Mouse (Mus musculus) G1E (cell line): ENCODE measurements around the gene Olfr53. TPM values are rescaled to one million over a fixed set of nuclear protein-coding genes. Genes with fewer than 3 reads are reported as not detected.
"Not testable (repeated sequence)": the region's sequence is repeated elsewhere in the genome, so short reads cannot be mapped to it uniquely, and the experiment has no call there.

Experiments used
- ATAC-seq: 2 replicates; pipeline ENCODE4 v1.8.0; 2016; ENCODE audit warnings: mild to moderate bottlenecking; ENCODE audit not compliant: insufficient number of reproducible peaks, poor library complexity, low FRiP score, severe bottlenecking; ENCODE audit errors: extremely low read depth
- DNase-seq: peaks from one replicate; pipeline ENCODE4 v3.0.0; 2012; ENCODE audit warnings: low spot score
- H3K27me3 ChIP-seq: 2 replicates; pipeline ENCODE4 v1.6.1; 2012; ENCODE audit warnings: mild to moderate bottlenecking, low read length, inconsistent platforms; ENCODE audit not compliant: insufficient read depth
- H3K36me3 ChIP-seq: replicated peaks from 2 replicates; pipeline ENCODE3; 2012; ENCODE audit warnings: mild to moderate bottlenecking, inconsistent platforms
- H3K4me1 ChIP-seq: 2 replicates; pipeline ENCODE4 v1.6.1; 2012; ENCODE audit warnings: low read depth, low read length, inconsistent platforms, mixed read lengths; ENCODE audit not compliant: insufficient read depth
- H3K4me3 ChIP-seq: 2 replicates; pipeline ENCODE4 v1.5.1; 2012; ENCODE audit warnings: low read depth, mild to moderate bottlenecking, inconsistent platforms, low read length, moderate library complexity, mixed read lengths
- H3K9me3 ChIP-seq: replicated peaks from 2 replicates; pipeline ENCODE4 v1.6.1; 2012; ENCODE audit warnings: inconsistent platforms
- CTCF ChIP-seq: IDR thresholded peaks from 2 replicates; pipeline ENCODE4 v1.5.1; 2012; ENCODE audit warnings: low read depth, low read length, inconsistent platforms, mixed read lengths
- GATA1 ChIP-seq: IDR thresholded peaks from 2 replicates; pipeline ENCODE4 v1.6.1; 2012; ENCODE audit warnings: borderline replicate concordance, low read length, inconsistent platforms, mixed read lengths
- GATA2 ChIP-seq: IDR thresholded peaks from 2 replicates; pipeline ENCODE4 v1.6.1; 2012; ENCODE audit warnings: low read depth, low read length, inconsistent platforms, borderline replicate concordance
- POLR2AphosphoS5 ChIP-seq: IDR thresholded peaks from 2 replicates; pipeline ENCODE4 v1.6.1; 2012; ENCODE audit warnings: low read depth, low read length, inconsistent platforms; ENCODE audit not compliant: insufficient replicate concordance
- TAL1 ChIP-seq: conservative IDR thresholded peaks from 2 replicates; pipeline ENCODE4 v1.6.1; 2012; ENCODE audit warnings: low read depth, low read length, inconsistent platforms, mixed read lengths
- polyA plus RNA-seq: library from polyadenylated mRNA; stranded (reverse); fragments of >175 nt; gene quantifications from 2 replicates; pipeline ENCODE4 v1.2.3, GENCODE M21; 2012
- total RNA-seq, 2 experiments: library from RNA; stranded (forward) in 1 of 2; stranded (reverse) in 1 of 2; fragments of 200-1000 nt in 1 of 2; fragments of >200 nt in 1 of 2; fragmentation: Nextera tagmentation in 1 of 2; gene quantifications; 2 replicates each; pipeline ENCODE4 v1.2.3; 2014 to 2017

Gene Olfr53
- not detected in 2 replicates for total RNA-seq (2014; fragmentation: Nextera tagmentation)
- total RNA-seq (2017) = 0.17 TPM in 1 of 2 replicates, not detected in the other
- not detected in 2 replicates for polyA plus RNA-seq

DNA sequence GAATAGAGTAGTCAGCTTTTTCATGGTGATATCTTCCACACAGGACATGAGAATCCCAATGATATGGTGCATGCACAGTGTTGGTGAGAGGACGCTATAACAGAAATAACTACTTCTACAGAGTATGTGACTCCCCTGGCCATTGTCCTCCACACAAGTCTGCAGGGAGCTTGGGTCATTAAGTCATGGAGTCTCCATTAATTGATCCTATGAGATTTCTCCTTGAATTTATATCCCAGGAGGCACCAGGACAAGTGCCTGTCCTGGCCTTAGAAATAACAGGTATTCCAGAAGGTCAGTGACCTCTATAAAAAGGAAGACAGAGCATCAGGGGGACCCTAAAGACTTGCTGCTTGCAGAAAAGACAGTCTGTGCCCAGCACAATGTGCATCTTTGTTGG is at the start of gene Olfr53:
Gene Olfr53 (plus strand): TSS at position 301 of the 400 bp plus-strand sequence.
- no peaks in the 10 kb centered on the region for H3K27me3 ChIP-seq
- H3K4me3 ChIP-seq = no peak within 1 kb of the TSS
- no peaks in the 10 kb centered on the region for H3K9me3 ChIP-seq
- no peaks in the 10 kb centered on the region for H3K36me3 ChIP-seq
- ATAC-seq (no peak), DNase-seq (no peak)
- no peak for TF ChIP-seq CTCF
- no peak for TF ChIP-seq POLR2AphosphoS5
- H3K4me1 ChIP-seq = no peaks in the 10 kb centered on the region

DNA sequence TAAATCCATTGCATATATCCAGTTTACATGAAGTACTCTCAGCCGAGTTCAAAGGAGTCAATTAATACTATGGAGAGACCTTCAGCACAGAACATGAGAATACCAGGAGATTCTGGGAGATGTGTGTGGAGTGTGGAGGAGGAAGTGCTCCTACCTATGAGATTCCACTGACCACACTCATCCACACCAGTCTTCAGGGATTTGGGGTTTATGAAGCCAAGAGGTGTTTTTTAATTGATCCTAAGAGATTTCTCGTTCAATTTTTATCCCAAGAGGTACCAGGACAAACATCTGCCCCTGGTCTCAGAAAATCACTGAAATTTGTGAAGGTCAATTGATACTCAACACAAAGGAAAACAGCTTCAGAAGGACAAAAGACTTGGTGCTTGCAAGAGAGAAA is 45.3 kb upstream of the Olfr53 start, which contains the start of gene Olfr46:
Gene Olfr46 (plus strand): TSS at position 301 of the 400 bp plus-strand sequence.
- H3K4me3 ChIP-seq, H3K4me1 ChIP-seq, H3K36me3 ChIP-seq, ATAC-seq, H3K9me3 ChIP-seq, H3K27me3 ChIP-seq, DNase-seq: not testable (repeated sequence)

DNA sequence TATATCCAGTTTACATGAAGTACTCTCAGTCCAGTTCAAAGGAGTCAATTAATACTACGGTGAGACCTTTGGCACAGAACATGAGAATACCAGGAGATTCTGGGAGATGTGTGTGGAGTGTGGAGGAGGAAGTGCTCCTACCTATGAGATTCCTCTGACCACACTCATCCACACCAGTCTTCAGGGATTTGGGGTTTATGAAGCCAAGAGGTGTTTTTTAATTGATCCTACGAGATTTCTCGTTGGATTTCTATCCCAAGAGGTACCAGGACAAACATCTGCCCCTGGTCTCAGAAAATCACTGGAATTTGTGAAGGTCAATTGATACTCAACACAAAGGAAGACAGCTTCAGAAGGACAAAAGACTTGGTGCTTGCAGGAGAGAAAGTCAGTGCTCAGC is 17.6 kb upstream of the Olfr53 start, which contains the start of gene Olfr61:
Gene Olfr61 (plus strand): TSS at position 301 of the 400 bp plus-strand sequence.
- ATAC-seq, H3K4me1 ChIP-seq, DNase-seq, H3K27me3 ChIP-seq, H3K9me3 ChIP-seq, H3K36me3 ChIP-seq, H3K4me3 ChIP-seq: not testable (repeated sequence)

DNA sequence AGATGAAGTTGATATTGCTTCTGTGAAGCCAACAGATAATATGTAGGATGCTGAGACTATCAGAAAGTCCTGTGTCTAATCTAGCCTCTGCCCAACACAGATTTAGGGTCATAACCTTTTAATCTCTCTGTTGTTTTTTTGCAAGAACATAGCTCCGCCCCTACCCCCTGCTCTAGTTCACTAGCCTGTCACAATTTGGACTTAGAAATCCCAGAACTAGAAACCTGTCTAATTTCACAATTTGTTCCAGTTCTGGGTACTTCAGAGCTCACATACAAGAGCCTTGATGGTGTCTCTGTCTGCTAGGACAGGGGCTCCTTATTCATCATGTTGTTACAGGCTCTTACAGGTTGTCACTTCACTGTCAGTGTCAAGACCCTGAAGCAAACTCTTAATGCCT is 15.7 kb upstream of the Olfr53 start:
- no peak for ATAC-seq
- Histone ChIP-seq H3K9me3 (no peaks in the 10 kb centered on the region), H3K36me3 (no peaks in the 10 kb centered on the region), H3K27me3 (no peaks in the 10 kb centered on the region), H3K4me3 (no peak overlapping the region), H3K4me1 (no peaks in the 10 kb centered on the region)
- TF ChIP-seq TAL1 (no peak), GATA2 (no peak), CTCF (no peak), POLR2AphosphoS5 (no peak), GATA1 (no peak)
- DNase-seq = no peak

DNA sequence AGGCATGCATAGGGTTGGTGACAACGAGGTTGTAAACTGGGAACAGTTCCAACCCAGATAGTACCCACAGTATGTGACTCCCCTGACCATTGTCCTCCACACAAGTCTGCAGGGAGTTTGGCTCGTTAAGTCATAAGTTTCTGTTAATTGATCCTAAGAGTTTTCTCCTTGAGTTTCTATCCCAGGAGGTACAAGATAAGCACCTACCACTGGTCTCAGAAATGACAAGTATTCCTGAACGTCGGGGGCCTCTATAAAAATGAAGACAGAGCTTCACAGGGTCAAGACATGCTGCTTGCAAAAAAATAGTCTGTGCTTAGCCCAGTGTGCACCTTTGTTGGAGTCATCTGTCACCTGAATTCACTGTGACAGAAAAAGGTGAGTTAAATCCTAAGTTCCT is 13.4 kb downstream of the Olfr53 start, which contains the start of gene Olfr539:
Gene Olfr539 (plus strand): TSS at position 301 of the 400 bp plus-strand sequence.
- no peak for DNase-seq
- ATAC-seq = no peak
- Histone ChIP-seq H3K4me3 (no peak within 1 kb of the TSS), H3K36me3 (no peaks in the 10 kb centered on the region), H3K27me3 (no peaks in the 10 kb centered on the region), H3K9me3 (no peaks in the 10 kb centered on the region), H3K4me1 (no peaks in the 10 kb centered on the region)
- TF ChIP-seq GATA1 (no peak), CTCF (no peak), POLR2AphosphoS5 (no peak), GATA2 (no peak), TAL1 (no peak)

DNA sequence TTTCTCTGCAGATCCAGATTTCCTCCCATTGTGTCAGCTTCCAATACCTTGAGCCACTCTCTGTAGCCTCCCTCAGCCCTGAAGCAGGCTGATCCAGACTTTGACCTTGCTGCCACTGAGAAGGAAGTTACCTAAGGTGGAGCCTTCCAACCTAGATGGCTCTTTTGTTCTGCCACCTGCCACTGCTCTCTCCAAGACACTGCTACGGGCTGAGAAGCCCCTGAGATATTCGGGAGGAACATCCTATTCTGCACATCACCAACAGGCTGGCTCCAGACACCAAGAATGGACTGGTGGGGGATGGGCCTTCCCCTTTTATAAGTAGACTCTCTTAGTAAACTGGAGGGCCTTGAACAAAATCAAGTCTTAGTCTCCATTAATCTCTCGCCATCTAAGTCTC is 24.4 kb downstream of the Olfr53 start:
- not testable (repeated sequence) for H3K4me3 ChIP-seq, H3K4me1 ChIP-seq, DNase-seq, H3K27me3 ChIP-seq, H3K36me3 ChIP-seq, H3K9me3 ChIP-seq, ATAC-seq

DNA sequence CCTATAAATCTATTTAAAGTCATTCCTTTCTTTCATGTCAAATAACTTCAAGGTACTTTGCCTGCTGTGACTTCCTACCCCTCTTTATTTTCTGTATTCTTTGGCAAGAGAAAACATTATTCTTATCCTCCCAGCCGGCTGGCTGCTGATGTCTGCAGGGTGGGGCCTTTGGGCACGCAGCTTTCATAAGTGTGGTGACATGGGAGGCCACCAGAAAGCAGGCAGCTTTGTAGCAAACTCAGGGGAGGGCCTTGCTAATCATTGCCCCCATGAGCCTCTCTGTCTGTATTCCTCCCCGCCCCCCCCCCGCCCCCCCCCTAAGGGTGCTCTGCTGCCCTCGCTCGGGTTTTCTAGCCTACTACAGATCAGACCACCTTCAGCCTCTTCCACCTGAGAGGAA is 29.6 kb downstream of the Olfr53 start:
- no peak for DNase-seq
- Histone ChIP-seq H3K36me3 (no peaks in the 10 kb centered on the region), H3K4me1 (no peaks in the 10 kb centered on the region), H3K27me3 (no peaks in the 10 kb centered on the region), H3K4me3 (no peak overlapping the region), H3K9me3 (0 out of 2 replicates have a peak, but pooled peaks cover 3% of the 10 kb centered on the region)
- no peak for ATAC-seq
- TF ChIP-seq TAL1 = no peak
- no peak for TF ChIP-seq POLR2AphosphoS5
- TF ChIP-seq GATA1 = no peak
- no peak for TF ChIP-seq CTCF
- no peak for TF ChIP-seq GATA2

DNA sequence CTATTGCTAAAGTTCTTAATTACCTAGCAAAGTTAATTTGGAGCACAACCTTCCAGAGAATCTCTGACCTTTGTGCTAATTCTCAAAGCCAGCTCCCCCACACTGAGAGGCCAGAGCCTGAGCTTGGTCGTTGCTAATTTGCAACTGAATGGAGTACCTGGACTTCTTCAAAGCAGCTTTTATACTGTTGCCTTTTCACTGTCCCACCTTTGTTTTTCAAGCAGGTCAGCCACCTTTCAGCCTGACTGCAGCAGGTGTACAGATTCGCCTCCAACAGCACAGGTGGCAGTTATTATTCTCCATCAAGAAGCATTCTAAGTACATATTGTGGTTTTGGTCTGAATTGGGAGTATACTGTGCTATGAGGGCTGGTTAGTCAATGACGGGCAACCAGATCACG is 33.3 kb downstream of the Olfr53 start:
- H3K4me1 ChIP-seq, ATAC-seq, H3K4me3 ChIP-seq, H3K36me3 ChIP-seq, H3K27me3 ChIP-seq, DNase-seq, H3K9me3 ChIP-seq: not testable (repeated sequence)
